Mouse (Mus musculus) layer of hippocampus, adult 2 months (tissue): ENCODE results near the gene Itprid2. TPM values are rescaled to one million over a fixed set of nuclear protein-coding genes. Genes with fewer than 3 reads are reported as not detected.

ENCODE experiments used
- DNase-seq, 2 experiments: peaks; one replicate each; pipeline ENCODE4 v3.0.0; 2022; ENCODE audit warnings: low spot score in 2 of 2
- H3K27ac ChIP-seq: fragments of 200-600 bp; 2 replicates; pipeline ENCODE4 v1.8.1; 2022
- H3K4me3 ChIP-seq: fragments of 200-600 bp; 2 replicates; pipeline ENCODE4 v1.8.1; 2022; ENCODE audit warnings: mild to moderate bottlenecking
- CTCF ChIP-seq: fragments of 200-600 bp; conservative IDR thresholded peaks from 2 replicates; pipeline ENCODE4 v1.8.1; 2022; ENCODE audit warnings: antibody characterized with exemption, mild to moderate bottlenecking, moderate library complexity
- total RNA-seq, 2 experiments: library from RNA; stranded (reverse); gene quantifications; 2 replicates each; pipeline ENCODE4 v1.2.3; 2021

Gene Itprid2
- total RNA-seq, 2 experiments from 2014 or later, result 41.4 to 44.0 TPM

GRCm38 (mm10) chr2:79618614-79619568 lies 16.3 kb upstream of the Itprid2 start:
- no peak overlapping the region for H3K27ac ChIP-seq
- DNase-seq, result no peak
- no peak for TF ChIP-seq CTCF

GRCm38 (mm10) chr2:79623256-79623655 lies 11.9 kb upstream of the Itprid2 start:
- H3K27ac ChIP-seq, result no peak overlapping the region
- DNase-seq, result no peak
- H3K4me3 ChIP-seq, result no peak overlapping the region
- TF ChIP-seq CTCF, result no peak

More at GRCm38 (mm10) chr2:79618614-79619568, 16.3 kb upstream of the Itprid2 start:
- no peak overlapping the region for H3K4me3 ChIP-seq

- Histone ChIP-seq H3K27ac (no peak overlapping the region), H3K4me3 (no peak overlapping the region)
- no peak for TF ChIP-seq CTCF
- DNase-seq, result no peak
Observed at GRCm38 (mm10) chr2:79627624-79628023, 7.5 kb upstream of the Itprid2 start.

DNA sequence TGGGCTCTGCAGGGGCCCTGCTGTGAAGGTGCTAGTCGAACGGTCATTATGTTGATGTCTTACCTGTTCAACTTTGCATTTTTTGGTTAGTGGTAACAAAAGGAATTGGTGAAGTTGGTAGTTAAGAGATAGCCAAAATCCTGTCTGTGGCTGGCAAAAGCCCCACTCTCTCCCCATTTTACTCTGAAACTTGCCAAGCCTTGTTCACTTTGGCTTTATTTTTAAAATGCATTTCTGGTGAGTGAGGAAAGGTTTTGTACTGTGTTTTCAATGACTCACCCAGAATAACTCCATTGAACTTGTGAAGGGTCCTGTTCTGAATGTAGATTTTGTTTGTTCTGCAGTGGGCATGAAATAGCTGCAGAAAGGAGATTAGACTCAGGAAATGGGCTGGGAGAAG lies 4.9 kb upstream of the Itprid2 start:
- no peak for DNase-seq
- H3K27ac ChIP-seq, result peak overlapping the region; percentile 48; the same call in 1 of the 2 replicates
- H3K4me3 ChIP-seq, result no peak overlapping the region
- no peak for TF ChIP-seq CTCF

DNA sequence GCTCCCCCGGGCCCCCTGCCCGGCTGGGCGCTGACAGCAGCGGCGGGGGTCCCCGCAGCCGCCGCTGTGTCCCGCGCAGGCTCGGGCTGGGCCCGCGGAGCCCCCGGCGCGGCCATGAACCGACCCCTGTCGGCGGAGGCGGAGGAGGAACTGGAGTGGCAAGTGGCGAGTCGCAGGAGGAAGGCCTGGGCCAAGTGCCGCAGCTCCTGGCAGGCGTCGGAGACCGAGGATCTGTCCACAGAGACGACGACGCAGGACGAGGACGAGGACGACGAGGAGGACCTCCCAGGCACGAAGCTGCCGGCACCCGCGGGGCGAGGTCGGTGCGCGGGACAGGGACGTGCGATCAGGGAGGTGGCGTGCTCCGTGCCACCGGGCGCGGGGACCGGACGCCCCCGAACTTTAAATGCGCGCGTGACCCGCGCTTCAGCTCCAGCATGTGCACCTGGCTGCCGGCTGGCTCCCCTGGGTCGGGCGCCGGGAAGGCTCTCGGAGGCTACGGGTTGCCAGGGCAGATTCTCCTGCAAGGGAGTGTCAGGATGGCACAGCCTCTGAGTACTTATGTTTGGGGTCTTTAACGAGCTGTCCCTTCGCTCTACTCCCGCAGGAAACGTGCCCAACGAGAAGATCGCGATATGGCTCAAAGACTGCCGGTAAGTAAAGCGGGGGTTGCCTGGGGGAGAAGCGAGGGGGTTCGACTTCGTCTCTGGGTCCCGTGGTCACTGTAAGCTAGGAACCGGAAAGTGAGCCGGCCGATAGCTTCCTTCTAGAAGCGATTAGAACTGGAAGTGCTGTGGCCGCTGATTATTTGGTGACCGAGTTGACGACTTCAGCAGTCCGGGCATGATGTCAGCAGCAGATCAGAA lies 507 bp downstream of the Itprid2 start:
- DNase-seq, result peak; percentile 44 to 49
- TF ChIP-seq CTCF, result no peak
- Histone ChIP-seq H3K4me3 (peak overlapping the region; percentile 94), H3K27ac (peak overlapping the region; percentile 97)

GRCm38 (mm10) chr2:79638924-79639323 lies 3.8 kb downstream of the Itprid2 start:
- no peak for TF ChIP-seq CTCF
- Histone ChIP-seq H3K27ac (peak overlapping the region; percentile 72), H3K4me3 (peak overlapping the region; percentile 94)
- no peak for DNase-seq

- peak; percentile 78 for TF ChIP-seq CTCF
- Histone ChIP-seq H3K27ac (peak overlapping the region; percentile 77), H3K4me3 (no peak overlapping the region; the same call in 1 of the 2 replicates)
- peak; percentile 41 to 77 for DNase-seq
Observed at GRCm38 (mm10) chr2:79646237-79646688, 11.1 kb downstream of the Itprid2 start.

- TF ChIP-seq CTCF, result no peak
- no peak for DNase-seq
- Histone ChIP-seq H3K4me3 (no peak overlapping the region; the same call in 1 of the 2 replicates), H3K27ac (peak overlapping the region; percentile 77)
Observed at GRCm38 (mm10) chr2:79647094-79647493, 11.9 kb downstream of the Itprid2 start.

DNA sequence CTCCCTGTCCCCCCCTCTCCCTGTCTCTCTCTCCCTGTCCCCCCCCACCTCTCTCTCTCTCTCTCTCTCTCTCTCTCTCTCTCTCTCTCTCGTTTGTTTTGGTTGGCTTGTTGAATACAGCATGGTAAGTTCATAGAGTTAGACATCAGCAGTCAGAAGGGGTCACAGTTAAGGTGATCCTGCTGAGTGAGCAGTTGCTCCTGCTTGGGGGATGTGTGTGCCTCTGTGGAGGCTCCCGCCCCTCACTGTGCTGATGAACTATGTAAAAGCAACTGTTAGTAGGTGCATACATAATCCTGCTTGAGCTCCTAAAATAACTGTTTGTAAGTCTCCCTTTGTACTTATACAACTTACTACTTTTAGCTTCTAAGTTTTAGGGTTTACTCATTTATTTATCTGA lies 12.6 kb downstream of the Itprid2 start:
- DNase-seq, result no peak
- TF ChIP-seq CTCF, result no peak
- no peak overlapping the region for H3K27ac ChIP-seq
- no peak overlapping the region for H3K4me3 ChIP-seq

- Histone ChIP-seq H3K4me3 (no peak overlapping the region), H3K27ac (no peak overlapping the region)
- DNase-seq, result no peak
- no peak for TF ChIP-seq CTCF
Observed at GRCm38 (mm10) chr2:79651185-79651584, 16.0 kb downstream of the Itprid2 start.

DNA sequence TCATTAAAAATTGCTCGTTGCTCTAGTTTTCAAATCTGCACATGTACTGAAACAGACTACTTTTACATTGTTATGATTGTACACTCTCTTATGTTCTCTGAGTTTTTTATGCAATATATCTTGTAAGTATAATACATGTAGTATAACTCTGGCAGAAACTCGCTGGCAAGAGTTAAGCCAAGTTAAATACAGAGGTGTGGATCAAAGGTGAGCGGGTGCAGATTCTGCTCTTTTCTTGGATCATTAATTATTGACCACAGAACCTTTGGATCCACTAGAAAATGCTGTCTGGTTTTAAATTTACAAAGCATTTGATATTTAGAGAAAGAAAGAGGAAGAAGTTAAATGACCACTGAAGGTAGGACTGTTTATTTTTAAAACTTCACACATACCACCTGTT lies 16.5 kb downstream of the Itprid2 start:
- no peak for DNase-seq
- TF ChIP-seq CTCF, result no peak
- no peak overlapping the region for H3K27ac ChIP-seq
- H3K4me3 ChIP-seq, result no peak overlapping the region

GRCm38 (mm10) chr2:79652502-79652901 lies 17.4 kb downstream of the Itprid2 start:
- no peak for TF ChIP-seq CTCF
- no peak overlapping the region for H3K4me3 ChIP-seq
- H3K27ac ChIP-seq, result peak overlapping the region; percentile 24; the same call in 1 of the 2 replicates
- DNase-seq, result no peak
